Mouse (Mus musculus): ENCODE measurements at regions not wholly inside any gene's neighbourhood (a gene's known extent, or its start where the extent isn't known, plus 50 kb on each side); places are given as distances from the start of the nearest gene placed in this dataset.

- no peak for ATAC-seq (replicated peaks; ENCODE audit: poor library complexity, severe bottlenecking)
Observed at GRCm38 (mm10) chr4:142866341-142866740, 346.5 kb downstream of the Prdm2 start.

GRCm38 (mm10) chr4:142865593-142865992, 347.2 kb downstream of the Prdm2 start:
- no peak for ATAC-seq (replicated peaks; ENCODE audit: poor library complexity, severe bottlenecking)

- no peak for ATAC-seq (replicated peaks; ENCODE audit: poor library complexity, severe bottlenecking)
Observed at GRCm38 (mm10) chr4:142863939-142864338, 348.9 kb downstream of the Prdm2 start.

- ATAC-seq (replicated peaks; ENCODE audit: poor library complexity, severe bottlenecking): no peak
Observed at GRCm38 (mm10) chr4:142860441-142860840, 352.4 kb downstream of the Prdm2 start.

GRCm38 (mm10) chr4:142856626-142857025, 356.2 kb downstream of the Prdm2 start:
- no peak for ATAC-seq (replicated peaks; ENCODE audit: poor library complexity, severe bottlenecking)

- ATAC-seq (replicated peaks; ENCODE audit: poor library complexity, severe bottlenecking): no peak
Observed at GRCm38 (mm10) chr4:142855635-142856034, 357.2 kb downstream of the Prdm2 start.

GRCm38 (mm10) chr4:142853924-142854323, 358.9 kb downstream of the Prdm2 start:
- no peak for ATAC-seq (replicated peaks; ENCODE audit: poor library complexity, severe bottlenecking)

- no peak for ATAC-seq (replicated peaks; ENCODE audit: poor library complexity, severe bottlenecking)
Observed at GRCm38 (mm10) chr4:142845066-142845696, 367.6 kb downstream of the Prdm2 start.

GRCm38 (mm10) chr4:142839540-142839939, 373.3 kb downstream of the Prdm2 start:
- no peak for ATAC-seq (replicated peaks; ENCODE audit: poor library complexity, severe bottlenecking)

- ATAC-seq (replicated peaks; ENCODE audit: poor library complexity, severe bottlenecking): no peak
Observed at GRCm38 (mm10) chr4:142838363-142838964, 374.3 kb downstream of the Prdm2 start.

GRCm38 (mm10) chr4:142837636-142838035, 375.2 kb downstream of the Prdm2 start:
- ATAC-seq (replicated peaks; ENCODE audit: poor library complexity, severe bottlenecking): no peak

GRCm38 (mm10) chr4:142829711-142830110, 383.1 kb downstream of the Prdm2 start:
- ATAC-seq (replicated peaks; ENCODE audit: poor library complexity, severe bottlenecking): no peak

GRCm38 (mm10) chr4:142828969-142829368, 383.8 kb downstream of the Prdm2 start:
- no peak for ATAC-seq (replicated peaks; ENCODE audit: poor library complexity, severe bottlenecking)

- no peak for ATAC-seq (replicated peaks; ENCODE audit: poor library complexity, severe bottlenecking)
Observed at GRCm38 (mm10) chr4:142826250-142826893, 386.4 kb downstream of the Prdm2 start.

- no peak for ATAC-seq (replicated peaks; ENCODE audit: poor library complexity, severe bottlenecking)
Observed at GRCm38 (mm10) chr4:142825786-142826185, 387.0 kb downstream of the Prdm2 start.

- ATAC-seq (replicated peaks; ENCODE audit: poor library complexity, severe bottlenecking): no peak
Observed at GRCm38 (mm10) chr4:142818440-142818839, 394.4 kb downstream of the Prdm2 start.

GRCm38 (mm10) chr4:142816986-142817385, 395.8 kb downstream of the Prdm2 start:
- ATAC-seq (replicated peaks; ENCODE audit: poor library complexity, severe bottlenecking): no peak

- ATAC-seq (replicated peaks; ENCODE audit: poor library complexity, severe bottlenecking): no peak
Observed at GRCm38 (mm10) chr4:142803819-142804218, 409.0 kb downstream of the Prdm2 start.

GRCm38 (mm10) chr4:142799291-142799690, 413.5 kb downstream of the Prdm2 start:
- ATAC-seq (replicated peaks; ENCODE audit: poor library complexity, severe bottlenecking): no peak

GRCm38 (mm10) chr4:142798834-142799233, 414.0 kb downstream of the Prdm2 start:
- no peak for ATAC-seq (replicated peaks; ENCODE audit: poor library complexity, severe bottlenecking)

- ATAC-seq (replicated peaks; ENCODE audit: poor library complexity, severe bottlenecking): no peak
Observed at GRCm38 (mm10) chr4:142792606-142792970, 420.2 kb downstream of the Prdm2 start.

All from granulocyte monocyte progenitor cell, adult 5-6 weeks (primary cell).